Mouse (Mus musculus) left cerebral cortex, adult 11 months (tissue): ENCODE measurements around the gene Nucb1.
"Not testable (repeated sequence)": the region's sequence is repeated elsewhere in the genome, so short reads cannot be mapped to it uniquely, and the experiment has no call there.

ENCODE experiments used
- DNase-seq: peaks from one replicate; pipeline ENCODE4 v3.0.0; 2022; ENCODE audit warnings: low spot score

Gene Nucb1

DNA sequence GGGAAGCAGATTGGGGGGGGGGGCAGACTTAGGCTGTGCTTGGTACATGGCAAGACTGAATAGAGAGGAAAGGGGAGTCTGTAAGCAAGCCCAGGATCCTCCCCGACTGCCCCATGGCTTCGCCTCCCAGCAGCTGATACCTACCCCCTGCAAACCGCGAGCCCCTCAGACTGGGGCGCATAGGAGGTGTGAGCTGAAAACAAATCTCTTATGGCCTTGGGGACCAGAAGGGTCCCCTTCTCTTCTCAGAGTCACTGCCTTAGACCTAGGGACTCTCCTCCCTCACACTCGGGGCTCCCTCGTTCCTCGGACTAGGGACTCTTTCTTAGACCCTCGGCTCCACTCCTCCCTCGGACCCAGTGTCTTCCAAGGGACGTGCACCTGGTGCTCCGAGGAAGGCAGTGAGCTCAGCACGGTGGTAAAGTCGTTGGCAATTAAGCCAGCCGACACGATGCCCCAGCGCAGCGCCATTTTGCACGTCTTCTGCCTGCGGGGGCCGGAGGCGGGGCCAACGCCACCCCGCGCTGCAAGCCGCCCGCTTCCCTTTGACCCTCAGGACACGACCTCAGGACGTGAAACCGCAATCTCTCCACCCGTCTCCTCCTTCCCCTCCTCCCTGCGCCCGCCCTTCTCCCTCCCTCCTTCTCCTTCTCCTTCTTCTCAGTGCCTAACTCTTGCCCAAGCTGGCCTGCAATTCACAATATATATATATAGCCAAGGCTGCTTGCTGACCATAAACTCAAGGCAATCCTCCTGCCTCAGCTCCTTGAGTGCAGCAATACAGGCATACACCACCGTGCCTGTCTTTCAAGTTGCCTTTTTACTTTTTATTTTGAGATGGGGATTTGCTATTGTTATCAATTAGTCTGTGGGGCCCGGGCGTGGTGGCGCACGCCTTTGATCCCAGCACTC lies 21.7 kb downstream of the Nucb1 start, which contains the start of gene Dhdh:
Gene Dhdh, minus strand, starts transcription at position 513 of the 912 bp plus-strand sequence.
- no peak for DNase-seq

DNA sequence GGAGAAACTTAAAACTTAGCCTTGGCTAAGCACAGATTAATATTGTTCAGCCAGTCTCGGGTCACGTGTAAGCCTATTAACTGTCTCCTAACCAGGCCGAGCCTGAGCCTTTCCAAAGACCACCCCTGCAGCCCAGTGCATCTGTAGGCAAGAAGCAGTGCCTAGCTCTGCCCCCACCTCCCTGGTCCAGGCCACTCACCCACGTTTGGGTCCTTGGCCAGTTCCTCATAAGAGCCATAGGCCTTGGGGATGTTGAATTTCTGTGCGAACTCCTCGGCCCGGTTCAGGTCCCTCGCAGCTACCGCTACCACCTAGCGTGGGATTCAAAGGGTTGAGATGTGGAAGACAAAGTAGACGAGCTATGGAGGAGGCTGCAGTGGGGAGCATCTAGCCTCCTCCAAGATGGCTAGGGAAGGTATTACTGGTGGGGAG lies 22.3 kb downstream of the Nucb1 start:
- no peak for DNase-seq

DNA sequence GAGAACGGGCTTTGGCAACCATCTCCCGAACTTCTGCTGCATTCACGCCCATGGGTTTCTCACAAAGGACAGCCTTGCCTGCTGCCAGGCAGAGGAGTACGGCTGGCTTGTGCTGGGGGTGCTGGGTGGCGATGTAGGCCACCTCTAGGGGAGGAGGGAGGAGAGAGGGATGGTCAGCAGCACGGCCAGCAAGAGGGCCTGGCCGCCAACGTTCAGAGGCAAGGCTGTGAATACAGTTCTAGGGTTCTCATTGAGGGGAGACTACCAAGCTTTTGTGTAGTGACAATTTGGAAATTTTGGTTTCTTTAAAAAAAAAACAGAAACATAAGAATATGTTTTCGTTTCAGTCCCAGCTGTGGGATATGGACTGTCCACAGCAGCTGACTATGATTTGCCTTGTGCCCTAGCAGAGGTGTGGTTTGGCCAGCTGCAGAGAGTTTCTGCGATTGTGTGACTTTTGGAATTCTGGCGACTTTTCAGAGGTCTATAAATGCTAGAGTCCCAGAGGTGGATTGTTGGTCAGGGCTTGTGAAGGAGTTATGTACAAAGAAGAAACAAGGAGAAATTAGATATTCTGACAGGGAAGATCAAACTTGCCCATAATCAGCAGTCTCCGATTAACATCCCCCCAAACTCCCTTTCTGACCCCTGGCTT lies 23.3 kb downstream of the Nucb1 start, which contains the start of gene Gm45808:
Gene Gm45808, minus strand, starts transcription at position 51 of the 655 bp plus-strand sequence.
- DNase-seq: no peak

DNA sequence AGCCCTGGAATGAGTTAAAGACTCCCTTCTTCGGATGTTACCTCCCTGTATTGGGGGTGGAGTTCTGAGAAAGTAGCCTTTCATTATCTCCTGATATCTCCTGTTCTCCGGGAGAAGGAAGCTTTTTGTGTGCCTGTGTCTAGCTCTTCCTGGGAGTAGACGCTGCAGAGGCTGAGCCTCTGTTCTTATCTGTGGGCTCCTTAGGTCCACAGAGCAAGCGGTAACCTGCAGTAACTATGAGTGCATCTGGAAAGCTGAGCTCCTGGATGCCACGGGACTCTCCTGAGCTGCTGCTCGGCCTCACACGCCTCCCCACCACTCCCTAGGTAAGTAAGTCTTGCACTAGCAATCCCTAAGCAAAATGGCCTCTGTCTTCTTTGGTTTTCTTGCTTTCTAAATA lies 24.0 kb downstream of the Nucb1 start:
- DNase-seq: no peak

DNA sequence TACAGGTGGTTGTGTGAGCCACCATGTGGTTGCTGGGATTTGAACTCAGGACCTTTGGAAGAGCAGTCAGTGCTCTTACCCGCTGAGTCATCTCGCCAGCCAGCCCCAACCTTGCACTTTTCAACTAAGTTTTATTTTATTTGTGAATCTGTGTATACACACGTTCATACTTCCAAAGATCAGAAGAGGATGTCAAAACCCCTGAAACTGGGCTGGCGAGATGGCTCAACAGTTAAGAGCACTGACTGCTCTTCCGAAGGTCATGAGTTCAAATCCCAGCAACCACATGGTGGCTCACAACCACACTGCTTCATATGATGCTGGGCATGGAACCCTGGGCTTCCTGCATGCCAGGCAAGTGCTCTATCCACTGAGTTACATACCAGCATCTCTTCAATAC lies 25.2 kb downstream of the Nucb1 start:
- DNase-seq: not testable (repeated sequence)

DNA sequence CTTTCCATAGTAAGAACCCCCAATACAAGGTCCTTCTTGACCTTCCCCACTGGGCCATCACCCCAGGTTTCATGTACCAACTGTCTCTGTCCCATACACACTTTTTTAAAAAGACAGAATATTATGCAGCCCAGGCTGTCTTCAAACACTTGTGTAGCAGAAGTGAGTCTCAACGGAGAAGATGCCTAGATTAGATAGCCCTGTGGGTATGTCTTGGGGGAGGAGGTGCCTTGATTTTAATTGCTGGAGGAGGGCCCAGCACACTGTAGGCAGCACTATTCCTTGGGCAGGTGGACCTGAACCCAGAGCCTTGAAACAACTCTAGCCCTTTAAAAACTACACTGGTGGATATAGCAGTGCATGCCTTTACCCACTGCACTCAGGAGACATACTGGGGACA lies 28.0 kb downstream of the Nucb1 start:
- DNase-seq: no peak

DNA sequence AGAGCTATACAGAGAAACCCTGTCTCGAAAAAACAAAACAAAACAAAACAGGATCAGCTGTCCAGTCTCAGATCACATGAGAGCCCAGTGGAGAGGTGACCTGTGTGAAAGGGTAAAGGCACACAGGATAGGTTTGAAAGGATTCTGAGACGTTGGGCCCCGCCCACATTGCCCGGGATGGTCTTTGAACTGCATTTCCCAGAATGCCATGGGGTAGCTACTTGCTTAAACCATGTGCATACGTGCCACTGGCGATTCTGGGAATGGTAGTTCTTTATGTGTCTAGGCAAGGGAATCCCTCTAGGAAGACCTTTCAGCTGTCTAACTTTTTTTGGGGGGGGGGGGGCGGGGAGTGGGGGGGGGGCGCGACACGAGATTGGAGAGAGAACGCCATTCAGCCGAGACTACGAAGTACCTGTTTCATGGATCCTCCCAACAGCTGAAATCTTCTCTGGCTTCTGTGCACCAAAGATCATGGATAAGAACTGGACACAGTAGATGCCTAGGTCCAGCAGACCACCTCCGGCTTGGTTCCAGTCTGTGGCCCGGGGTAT lies 28.8 kb downstream of the Nucb1 start, which contains the start of gene Tulp2:
Gene Tulp2, plus strand, starts transcription at position 504 of the 554 bp plus-strand sequence.
- no peak for DNase-seq

DNA sequence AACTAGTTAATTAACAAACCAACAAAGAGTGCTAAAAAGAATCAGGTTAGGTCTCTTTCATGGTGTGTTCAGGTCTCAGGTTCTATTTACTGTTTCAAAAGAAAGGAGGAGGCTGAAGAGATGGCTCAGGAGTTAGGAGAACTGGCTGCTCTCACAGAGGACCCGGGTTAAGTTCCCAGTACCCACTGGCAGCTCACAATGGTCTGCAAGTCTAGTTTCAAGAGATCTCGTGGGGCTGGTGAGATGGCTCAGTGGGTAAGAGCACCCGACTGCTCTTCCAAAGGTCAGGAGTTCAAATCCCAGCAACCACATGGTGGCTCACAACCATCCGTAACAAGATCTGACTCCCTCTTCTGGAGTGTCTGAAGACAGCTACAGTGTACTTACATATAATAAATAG lies 29.9 kb downstream of the Nucb1 start:
- not testable (repeated sequence) for DNase-seq

DNA sequence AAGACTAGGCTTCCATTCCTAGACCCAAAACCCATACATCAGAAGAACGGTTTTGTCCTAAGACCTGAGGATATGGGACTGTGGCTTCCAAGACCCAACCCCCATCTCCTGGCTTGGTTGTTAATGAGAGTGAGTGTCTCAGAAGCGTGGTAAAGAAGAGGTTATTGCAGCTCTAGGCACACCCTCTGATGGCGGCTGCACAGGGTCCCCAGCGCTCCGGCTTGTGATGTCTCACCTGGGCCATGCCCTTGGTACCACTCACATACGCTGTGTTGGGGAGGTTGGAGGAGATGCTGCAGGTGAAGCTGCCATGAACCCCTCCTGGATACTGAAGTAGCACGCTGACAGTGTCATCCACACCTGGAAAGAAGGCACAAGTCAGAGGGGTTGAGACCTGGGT lies 31.4 kb downstream of the Nucb1 start:
- no peak for DNase-seq

DNA sequence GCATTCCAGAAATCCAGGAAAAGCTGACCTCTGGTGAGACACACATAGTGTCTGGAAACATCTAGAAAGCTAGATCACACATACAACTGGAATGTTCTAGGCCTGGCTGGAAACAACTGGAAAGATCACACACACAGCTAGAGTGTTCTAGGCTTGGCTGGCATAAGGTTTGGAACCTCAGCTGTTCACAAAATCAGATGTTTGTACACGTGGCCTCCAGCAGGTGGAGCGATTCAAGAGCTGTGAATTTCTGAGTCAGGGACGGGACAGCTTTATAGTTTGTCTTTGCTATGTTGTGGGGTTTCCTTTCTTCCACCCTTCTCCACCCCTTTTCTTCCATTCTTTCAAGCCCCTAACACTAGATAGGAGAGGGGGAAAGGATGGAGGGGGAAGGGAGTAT lies 33.2 kb downstream of the Nucb1 start:
- DNase-seq: no peak

DNA sequence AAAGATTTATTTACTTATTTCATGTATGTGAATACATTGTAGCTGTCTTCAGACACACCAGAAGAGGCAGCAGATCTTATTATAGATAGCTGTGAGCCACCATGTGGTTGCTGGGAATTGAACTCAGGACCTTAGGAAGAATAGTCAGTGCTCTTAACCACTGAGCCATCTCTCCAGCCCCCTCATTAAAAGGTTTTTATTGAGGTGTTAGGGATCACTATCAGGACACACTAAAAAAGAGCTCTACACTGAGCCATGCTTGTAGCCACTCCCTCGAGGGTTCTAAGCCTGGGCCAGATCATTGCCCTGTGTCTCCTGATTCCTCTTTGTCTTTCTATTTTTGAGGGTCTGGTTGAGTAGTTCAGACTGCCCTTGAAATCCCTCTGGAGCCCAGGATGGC lies 33.8 kb downstream of the Nucb1 start:
- no peak for DNase-seq

DNA sequence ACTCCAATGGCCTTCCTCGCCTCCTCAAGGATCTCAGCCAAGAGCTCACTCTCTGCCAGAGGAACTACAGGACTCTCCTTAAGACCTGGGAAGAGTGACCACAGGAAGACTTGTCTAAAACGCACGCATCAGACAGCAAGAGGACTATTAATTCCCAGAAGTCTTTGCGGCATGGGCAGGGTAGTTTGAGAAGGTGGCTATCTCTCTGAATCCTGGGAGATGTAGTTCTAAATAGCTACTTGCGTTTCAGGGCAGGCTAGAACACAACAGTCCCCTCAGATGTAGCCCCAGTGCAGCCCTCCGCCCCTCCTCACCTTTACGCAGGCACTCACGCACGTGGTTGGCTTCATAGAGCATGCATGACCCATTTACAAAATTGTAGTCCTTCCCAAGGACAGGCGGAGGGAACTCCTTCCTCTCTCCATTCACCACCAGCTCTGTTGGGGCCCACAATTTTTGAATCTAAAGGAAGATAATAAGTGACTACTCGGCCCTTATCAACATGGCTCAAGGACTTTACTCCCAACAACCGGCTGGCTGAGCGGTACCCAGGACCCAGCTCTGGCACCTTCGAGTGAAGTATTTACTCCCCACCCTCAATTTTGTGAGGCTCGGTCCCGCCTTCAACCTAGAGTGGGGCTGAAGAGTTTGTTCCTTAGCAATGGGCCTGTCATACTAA lies 34.8 kb downstream of the Nucb1 start:
- DNase-seq: no peak

DNA sequence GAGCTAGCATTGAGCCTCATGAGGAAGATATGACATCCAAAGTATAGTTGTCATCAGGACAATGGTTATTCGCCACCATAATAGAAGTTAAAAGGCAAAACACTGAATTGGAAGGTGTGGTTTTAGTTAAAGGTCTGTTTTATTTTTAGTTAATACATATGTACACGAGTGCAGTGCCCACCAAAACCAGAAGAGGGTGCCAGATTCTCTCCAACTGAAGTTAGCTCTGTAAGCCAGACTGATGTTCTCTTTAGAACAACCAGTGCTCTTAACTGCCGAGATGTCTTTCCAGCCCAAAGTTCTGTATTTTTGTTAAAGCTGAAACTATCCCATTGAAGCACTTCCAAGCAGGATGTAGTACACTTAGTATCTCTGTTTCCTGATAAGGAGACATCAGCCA lies 39.3 kb downstream of the Nucb1 start:
- DNase-seq: no peak

DNA sequence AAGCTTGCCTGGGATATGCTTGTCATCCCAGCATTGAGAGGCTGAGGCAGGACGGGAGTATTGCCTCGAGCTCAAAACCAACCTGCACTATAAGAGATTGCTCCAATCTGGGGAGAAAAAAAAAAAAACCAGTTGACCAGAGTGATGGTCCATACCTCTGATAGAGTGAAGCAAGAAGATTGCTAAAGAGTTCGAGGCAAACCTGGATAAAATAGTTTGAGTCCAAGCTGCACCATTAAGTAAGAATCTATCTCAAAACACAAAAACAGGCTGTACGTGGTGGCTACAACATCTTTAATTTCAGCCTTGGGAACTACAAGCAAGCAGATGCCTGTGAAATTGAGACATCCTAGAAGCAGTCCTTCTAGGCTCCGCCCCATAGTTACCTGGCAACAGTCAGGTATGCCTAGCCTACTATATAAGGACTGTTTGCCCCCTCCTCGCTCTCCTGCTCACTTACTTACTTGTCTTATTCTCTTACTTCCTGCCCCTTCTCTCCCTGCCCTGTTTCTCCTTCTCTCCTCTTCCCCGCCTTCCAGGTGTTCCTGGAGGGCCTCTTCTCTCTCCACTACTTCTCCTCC lies 43.0 kb downstream of the Nucb1 start:
- no peak for DNase-seq

DNA sequence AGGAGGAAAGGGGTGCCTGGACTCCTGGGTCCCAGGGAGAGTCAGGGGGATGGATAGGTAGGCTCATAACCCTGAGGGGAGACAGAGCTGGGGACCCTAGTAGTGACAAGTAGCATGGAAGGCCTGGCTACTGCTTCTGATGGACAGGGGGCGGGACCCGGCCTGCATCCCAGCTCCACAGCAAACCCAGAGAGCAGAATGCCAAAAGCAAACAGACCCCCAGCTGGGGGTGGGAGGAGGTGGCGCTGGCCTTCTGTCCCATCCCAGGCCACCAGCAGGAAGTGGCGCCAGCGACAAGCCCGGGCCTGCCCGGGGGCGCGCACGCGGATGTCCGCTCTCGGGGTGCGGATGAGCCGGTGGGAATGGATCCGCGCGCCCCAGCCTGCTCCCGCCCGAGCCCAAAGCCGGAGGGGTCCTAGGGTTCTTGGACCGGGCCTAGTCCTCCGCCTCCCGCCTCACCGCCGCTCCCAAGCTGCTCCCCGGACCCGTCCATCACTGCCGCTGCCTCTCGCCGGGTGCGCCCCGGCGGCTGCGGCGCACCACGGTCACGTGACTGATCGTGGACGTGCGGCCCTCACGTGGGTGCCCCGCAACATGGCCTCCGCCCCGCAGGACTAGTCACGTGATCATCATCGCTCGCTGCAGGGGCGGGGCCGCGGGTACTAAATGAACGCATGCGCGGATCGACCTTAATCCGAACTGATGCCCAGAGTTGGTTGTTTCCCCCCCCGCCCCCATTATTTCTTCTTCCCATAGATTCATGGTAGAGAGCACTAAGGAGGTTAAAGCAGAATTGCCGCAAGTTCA lies 43.7 kb downstream of the Nucb1 start, which contains the start of gene Bax:
Gene Bax, minus strand, starts transcription at position 616 of the 807 bp plus-strand sequence.
- peak; percentile 97 for DNase-seq

DNA sequence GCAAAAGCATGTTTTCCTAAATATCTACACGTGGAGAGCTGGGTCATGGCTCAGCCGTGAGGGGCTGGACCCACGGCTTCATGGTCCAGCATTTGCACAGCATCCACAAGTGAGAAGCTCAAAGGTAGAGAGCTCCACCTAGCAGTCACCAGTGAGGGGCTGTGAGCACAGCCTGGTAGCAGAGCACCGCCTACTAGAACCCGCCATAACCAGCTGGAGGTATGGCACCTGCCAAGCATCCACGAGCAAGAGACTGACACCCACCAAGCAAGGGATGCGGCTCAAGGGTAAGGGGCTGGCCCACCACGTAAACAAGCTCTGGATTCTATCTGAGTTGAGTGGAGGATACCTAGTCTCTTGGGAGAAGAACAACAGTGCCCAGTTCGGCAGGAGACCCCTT lies 44.7 kb downstream of the Nucb1 start:
- DNase-seq: no peak

DNA sequence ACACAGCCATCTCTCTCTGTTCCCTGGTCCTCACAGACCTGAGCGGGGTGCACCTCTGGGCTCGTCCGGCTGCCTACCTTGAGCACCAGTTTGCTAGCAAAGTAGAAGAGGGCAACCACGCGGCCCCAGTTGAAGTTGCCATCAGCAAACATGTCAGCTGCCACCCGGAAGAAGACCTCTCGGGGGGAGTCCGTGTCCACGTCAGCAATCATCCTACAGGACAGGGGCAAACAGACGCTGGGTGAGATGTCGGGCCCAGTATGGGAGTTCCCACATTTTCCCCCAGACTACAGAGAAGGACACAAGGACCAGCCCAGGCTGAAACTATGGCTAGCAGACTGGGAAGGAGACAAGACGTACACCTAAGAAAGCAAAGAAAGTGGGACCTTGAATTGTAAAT lies 45.1 kb downstream of the Nucb1 start:
- no peak for DNase-seq

DNA sequence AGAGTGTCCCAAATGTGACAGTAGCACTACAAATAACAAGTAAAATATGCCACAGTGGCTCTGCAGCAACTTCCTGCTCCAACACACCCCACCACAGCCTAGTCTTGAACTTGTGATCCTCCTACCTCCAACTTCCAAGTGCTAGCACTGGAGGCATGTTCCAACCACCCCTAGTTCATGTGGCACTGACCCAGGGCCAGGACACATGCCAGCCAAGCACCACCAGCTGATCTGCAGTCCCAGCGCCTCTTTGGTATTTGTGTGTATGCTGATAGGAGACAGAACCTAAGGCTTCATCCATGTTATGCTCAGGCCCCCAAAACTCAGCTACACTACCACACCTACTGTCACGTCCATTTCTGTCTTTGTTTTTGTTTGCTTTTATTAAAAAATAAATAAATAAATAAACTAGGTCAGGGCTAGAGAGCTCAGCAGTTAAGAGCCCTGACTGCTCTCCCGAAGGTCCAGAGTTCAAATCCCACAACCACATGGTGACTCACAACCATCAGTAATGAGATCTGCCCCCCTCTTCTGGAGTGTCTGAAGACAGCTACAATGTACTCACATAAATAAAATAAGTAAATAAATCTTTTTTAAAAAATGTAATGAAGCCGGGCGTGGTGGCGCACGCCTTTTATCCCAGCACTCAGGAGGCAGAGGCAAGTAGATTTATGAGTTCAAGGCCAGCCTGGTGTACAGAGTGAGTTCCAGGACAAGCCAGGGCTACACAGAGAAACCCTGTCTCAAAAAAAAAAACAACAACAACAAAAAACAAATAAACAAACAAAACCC lies 46.0 kb downstream of the Nucb1 start:
- DNase-seq: no peak

DNA sequence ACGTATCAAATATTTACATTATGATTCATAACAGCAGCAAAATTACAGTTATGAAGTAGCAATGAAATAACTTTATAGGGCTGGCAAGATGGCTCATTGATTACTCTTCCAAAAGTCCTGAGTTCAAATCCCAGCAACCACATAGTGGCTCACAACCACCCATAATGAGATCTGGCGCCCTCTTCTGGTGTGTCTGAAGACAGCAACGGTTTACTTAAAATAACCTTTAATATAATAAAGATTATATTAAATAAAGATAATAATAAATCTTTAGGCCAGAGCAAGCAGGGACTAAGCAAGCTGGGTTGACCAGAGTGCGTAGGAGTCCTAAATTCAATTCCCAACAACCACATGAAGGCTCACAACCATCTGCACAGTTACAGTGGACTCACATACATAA lies 47.3 kb downstream of the Nucb1 start:
- not testable (repeated sequence) for DNase-seq

DNA sequence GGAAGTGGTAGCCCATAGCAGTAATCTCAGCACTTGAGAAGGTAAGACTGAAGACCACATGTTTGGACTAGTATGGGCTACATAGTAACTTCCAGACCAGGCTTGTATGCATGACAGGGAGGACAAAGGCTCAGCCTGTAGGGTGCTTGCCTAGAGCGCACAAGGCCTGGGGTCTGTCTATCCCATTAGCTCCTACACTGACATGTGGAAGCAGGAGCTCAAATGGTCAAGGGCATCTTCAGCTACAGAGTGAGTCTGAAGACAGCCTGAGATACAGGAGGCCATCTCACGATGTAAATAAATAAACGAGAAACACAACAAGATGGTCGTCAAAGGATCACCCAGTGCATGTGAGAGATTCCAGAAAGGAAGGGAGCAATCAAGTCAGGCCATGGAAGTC lies 47.9 kb downstream of the Nucb1 start:
- no peak for DNase-seq
